Mouse (Mus musculus) lung, embryonic 16.5 days (tissue): ENCODE data around the gene E330017A01Rik. TPM values are rescaled to one million over a fixed set of nuclear protein-coding genes. Genes with fewer than 3 reads are reported as not detected.
A peak's percentile ranks its signal among the peaks of the same experiment; 100 is the strongest.

Experiments used
- ATAC-seq: fragments of 200-750 bp; cut with Nextera tagmentation; 2 replicates; pipeline ENCODE4 v1.8.0; 2017; ENCODE audit warnings: low read depth, mild to moderate bottlenecking, moderate library complexity
- H3K27ac ChIP-seq: fragments of 300-500 bp; sonication (generic); 2 replicates; pipeline ENCODE4 v1.5.1; 2014; ENCODE audit warnings: mild to moderate bottlenecking, control low read depth, low read length
- H3K27me3 ChIP-seq: fragments of 300-500 bp; sonication (generic); 2 replicates; pipeline ENCODE4 v1.6.1; 2014; ENCODE audit warnings: low read depth, low read length, mixed read lengths; ENCODE audit not compliant: control insufficient read depth, insufficient read depth
- H3K36me3 ChIP-seq: fragments of 300-500 bp; sonication (generic); 2 replicates; pipeline ENCODE4 v1.6.1; 2014; ENCODE audit warnings: low read length; ENCODE audit not compliant: control insufficient read depth, insufficient read depth
- H3K4me1 ChIP-seq: fragments of 300-500 bp; sonication (generic); replicated peaks from 2 replicates; pipeline ENCODE4 v1.6.1; 2014; ENCODE audit warnings: low read length, mixed read lengths; ENCODE audit not compliant: control insufficient read depth, insufficient read depth
- H3K4me2 ChIP-seq: fragments of 300-500 bp; sonication (generic); 2 replicates; pipeline ENCODE4 v1.6.1; 2014; ENCODE audit warnings: low read depth, low read length, control low read depth
- H3K4me3 ChIP-seq: fragments of 300-500 bp; sonication (generic); 2 replicates; pipeline ENCODE4 v1.5.1; 2014; ENCODE audit warnings: mild to moderate bottlenecking, low read length, control low read depth
- H3K9ac ChIP-seq: fragments of 300-500 bp; sonication (generic); 2 replicates; pipeline ENCODE4 v1.6.1; 2014; ENCODE audit warnings: low read length, control low read depth
- H3K9me3 ChIP-seq: fragments of 300-500 bp; sonication (generic); 2 replicates; pipeline ENCODE4 v1.6.1; 2016; ENCODE audit warnings: low read length; ENCODE audit not compliant: control insufficient read depth
- whole genome bisulfite sequencing: fragments of 180-500 bp; shearing (Covaris S2); extraction: QIAGEN DNeasy Blood & Tissue Kit; methylation state at CpG from one replicate; pipeline ENCODE4 v1.1.7; 2014; 5-methylcytosine and 5-hydroxymethylcytosine counted together
- polyA plus RNA-seq: library from polyadenylated mRNA; unstranded; fragments of >200 nt; fragmentation: Nextera tagmentation; extraction: Ambion mirVana; gene quantifications from 2 replicates; pipeline ENCODE4 v1.2.1, GENCODE M21; 2015

The E330017A01Rik gene
- polyA plus RNA-seq = not detected in 2 replicates

DNA sequence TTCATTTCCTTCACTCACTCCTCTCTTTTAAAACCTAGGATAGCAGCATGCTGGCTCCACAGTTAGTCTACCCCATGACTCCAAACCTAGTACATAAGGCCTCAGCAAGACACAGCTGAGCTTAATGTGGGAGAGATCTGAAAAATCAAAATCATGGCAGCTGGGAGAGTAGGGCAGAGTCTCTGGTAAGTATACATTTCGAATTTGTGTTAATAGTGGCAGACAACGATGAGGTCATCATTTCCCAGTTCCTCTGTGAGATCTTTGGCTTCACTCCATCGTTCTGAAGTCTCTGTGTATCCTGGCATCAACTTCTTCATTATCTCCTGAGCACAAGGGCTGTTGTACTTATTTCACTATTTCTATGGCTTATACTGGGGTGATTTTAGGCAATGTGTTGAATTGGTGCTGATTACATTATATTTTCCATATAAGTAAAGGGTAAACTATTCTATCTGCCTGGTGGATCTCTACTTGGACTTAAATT lies at the start of gene E330017A01Rik:
TSS of gene E330017A01Rik (minus strand) at position 51 of the 487 bp plus-strand sequence.
- ATAC-seq = no peak
- H3K27me3 ChIP-seq = no peaks in the 10 kb centered on the region
- H3K36me3 ChIP-seq = no peaks in the 10 kb centered on the region
- no peak within 1 kb of the TSS for H3K27ac ChIP-seq
- 59% methylated on average over 3 of the region's 3 CpGs for WGBS
- H3K9ac ChIP-seq = no peak within 1 kb of the TSS
- no peak within 1 kb of the TSS for H3K4me2 ChIP-seq
- no peaks in the 10 kb centered on the region for H3K4me1 ChIP-seq
- no peak within 1 kb of the TSS for H3K4me3 ChIP-seq
- H3K9me3 ChIP-seq = no peaks in the 10 kb centered on the region

DNA sequence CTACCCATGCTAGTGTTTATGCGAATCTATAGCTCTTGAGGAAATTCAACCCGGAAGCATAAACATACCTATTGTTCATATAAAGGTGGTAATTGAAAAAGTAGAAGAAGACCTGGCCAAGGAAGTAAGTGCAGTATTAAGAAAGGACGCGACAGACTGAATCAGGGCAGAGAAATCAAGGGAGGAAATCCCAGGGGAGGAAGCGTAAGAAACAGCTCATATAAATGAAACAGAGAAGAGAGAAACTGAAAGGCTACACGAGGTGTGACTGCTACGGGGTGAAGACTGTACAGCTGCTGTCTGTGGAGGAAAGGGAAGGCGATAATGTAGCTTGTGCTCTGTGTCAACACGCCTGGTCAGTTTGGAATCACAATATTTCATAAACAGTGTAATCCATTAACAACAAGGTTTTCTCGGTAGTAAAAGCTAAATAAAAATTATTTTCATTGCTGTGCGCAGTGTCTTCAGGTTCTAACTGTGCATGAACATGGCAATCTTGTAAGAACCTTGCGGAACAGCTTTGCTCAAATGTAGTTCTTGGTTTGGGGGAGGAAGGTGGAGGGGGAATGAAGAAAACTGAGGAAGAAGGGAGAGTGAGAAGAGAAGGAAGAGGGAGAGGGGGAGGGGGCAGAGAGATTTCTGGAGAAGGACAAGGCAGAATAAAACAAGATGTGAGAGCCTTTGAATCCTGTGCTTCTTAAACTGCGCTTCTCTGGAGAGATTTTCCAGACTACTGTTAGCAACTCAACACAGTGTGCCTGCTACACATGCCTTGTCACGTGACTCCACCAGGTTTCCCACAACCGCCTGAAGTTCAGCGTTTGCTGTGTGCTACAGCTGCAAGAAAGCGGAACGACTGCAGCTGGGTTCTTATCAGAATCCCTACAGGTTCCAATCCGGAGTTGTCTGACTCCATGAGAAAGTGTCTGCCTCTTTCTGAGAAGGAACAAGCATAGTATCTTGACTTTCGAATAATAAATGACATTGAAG lies 47.3 kb upstream of the E330017A01Rik start:
- Histone ChIP-seq H3K36me3 (0 out of 2 replicates have a peak, but pooled peaks cover 2% of the 10 kb centered on the region), H3K9ac (no peak overlapping the region), H3K27me3 (no peaks in the 10 kb centered on the region), H3K27ac (no peak overlapping the region), H3K4me1 (no peaks in the 10 kb centered on the region), H3K4me3 (no peak overlapping the region), H3K9me3 (no peaks in the 10 kb centered on the region), H3K4me2 (peak overlapping the region; percentile 25; the same call in 1 of the 2 replicates)
- no peak for ATAC-seq
- WGBS = 53% methylated on average over 20 of the region's 20 CpGs

DNA sequence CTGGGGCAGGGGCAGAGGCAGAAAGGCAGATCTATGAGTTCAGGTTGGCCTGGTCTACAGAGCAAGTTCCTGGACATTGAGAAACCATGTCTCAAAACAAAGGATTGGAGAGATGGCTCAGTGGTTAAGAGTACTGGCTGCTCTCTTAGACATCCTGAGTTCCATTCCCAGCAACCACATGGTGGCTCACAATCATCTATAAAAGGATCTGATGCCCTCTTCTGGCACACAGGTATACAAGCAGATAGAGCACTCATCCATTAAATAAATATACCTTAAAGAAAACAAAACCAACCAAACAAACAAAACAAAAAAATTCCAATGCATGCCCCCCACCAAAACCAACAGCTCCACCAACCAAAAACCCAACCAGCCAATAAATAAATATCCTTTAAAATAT lies 46.0 kb upstream of the E330017A01Rik start:
- Histone ChIP-seq H3K4me2 (no peak overlapping the region), H3K9ac (no peak overlapping the region), H3K36me3 (peaks cover 6% of the 10 kb centered on the region), H3K4me1 (no peaks in the 10 kb centered on the region), H3K9me3 (no peaks in the 10 kb centered on the region), H3K27me3 (no peaks in the 10 kb centered on the region), H3K4me3 (no peak overlapping the region), H3K27ac (no peak overlapping the region)
- ATAC-seq = no peak

DNA sequence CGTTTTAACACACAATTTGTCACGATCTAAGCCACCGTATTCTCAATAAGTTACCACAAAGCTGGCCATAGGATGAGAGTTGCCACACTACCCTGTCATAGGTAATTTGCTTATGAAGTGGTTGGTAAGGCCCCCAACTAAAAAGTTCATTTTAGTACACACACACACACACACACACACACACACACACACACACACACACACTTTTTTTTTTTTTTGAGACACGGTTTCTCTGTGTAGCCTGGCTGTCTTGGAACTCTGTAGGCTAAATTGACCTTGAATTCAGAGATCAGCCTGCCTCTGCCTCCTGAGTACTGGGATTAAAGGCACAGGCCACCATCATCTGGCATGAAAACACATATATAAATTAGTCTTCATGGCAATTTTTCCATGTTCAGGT lies 45.4 kb upstream of the E330017A01Rik start:
- peaks cover 6% of the 10 kb centered on the region for H3K36me3 ChIP-seq
- no peaks in the 10 kb centered on the region for H3K4me1 ChIP-seq
- no peaks in the 10 kb centered on the region for H3K27me3 ChIP-seq
- no peak for ATAC-seq
- 86% methylated on average over 4 of the region's 4 CpGs for WGBS
- no peak overlapping the region for H3K9ac ChIP-seq
- no peak overlapping the region for H3K4me2 ChIP-seq
- no peak overlapping the region for H3K27ac ChIP-seq
- no peaks in the 10 kb centered on the region for H3K9me3 ChIP-seq
- no peak overlapping the region for H3K4me3 ChIP-seq

DNA sequence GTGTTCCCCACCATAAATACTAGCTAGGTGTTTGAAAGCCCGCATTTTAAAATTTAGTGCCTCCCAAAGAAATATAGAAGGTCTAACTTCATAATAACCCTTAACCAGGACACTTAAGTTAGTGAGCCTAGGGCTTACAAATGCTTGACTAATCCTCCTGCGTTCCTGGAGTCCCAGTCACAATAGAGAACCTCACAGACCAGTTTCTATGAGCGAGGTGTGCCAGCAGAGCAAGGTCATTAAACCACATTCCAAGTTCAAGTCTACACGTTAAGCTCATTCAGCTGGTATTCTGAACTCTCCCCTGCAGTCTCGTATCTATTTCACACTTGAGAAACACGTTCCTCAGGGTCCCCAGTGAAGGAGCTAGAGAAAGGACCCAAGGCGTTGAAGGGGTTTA lies 44.3 kb upstream of the E330017A01Rik start:
- H3K27ac ChIP-seq = no peak overlapping the region
- H3K4me2 ChIP-seq = no peak overlapping the region
- no peak overlapping the region for H3K9ac ChIP-seq
- ATAC-seq = no peak
- no peak overlapping the region for H3K4me3 ChIP-seq
- no peaks in the 10 kb centered on the region for H3K27me3 ChIP-seq
- H3K36me3 ChIP-seq = peaks cover 12% of the 10 kb centered on the region
- H3K4me1 ChIP-seq = no peaks in the 10 kb centered on the region
- H3K9me3 ChIP-seq = no peaks in the 10 kb centered on the region
- 71% methylated on average over 7 of the region's 7 CpGs for WGBS

DNA sequence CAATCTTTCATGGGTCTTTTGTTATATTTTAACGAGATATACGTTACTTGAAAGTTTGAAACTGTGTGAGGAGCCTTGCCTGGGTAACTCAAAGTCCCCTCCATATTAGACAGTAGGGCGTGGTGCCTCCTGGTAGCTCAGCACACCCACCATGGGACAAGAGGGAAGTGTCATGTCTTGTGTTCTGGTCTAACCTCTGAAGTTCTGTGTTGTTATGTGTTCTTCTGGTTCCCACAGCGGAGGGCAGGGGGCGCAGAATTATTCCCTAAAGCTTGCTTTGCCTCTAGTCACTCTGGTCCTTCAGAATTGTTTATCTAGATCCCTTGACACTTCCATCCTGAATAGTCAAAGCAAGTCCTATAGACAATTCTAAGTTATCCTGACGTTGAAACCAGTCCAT lies 43.5 kb upstream of the E330017A01Rik start:
- no peak for ATAC-seq
- Histone ChIP-seq H3K36me3 (peaks cover 14% of the 10 kb centered on the region), H3K9ac (no peak overlapping the region), H3K4me1 (no peaks in the 10 kb centered on the region), H3K9me3 (no peaks in the 10 kb centered on the region), H3K4me2 (no peak overlapping the region), H3K27ac (no peak overlapping the region), H3K4me3 (no peak overlapping the region), H3K27me3 (no peaks in the 10 kb centered on the region)
- WGBS = 91% methylated on average over 6 of the region's 6 CpGs

DNA sequence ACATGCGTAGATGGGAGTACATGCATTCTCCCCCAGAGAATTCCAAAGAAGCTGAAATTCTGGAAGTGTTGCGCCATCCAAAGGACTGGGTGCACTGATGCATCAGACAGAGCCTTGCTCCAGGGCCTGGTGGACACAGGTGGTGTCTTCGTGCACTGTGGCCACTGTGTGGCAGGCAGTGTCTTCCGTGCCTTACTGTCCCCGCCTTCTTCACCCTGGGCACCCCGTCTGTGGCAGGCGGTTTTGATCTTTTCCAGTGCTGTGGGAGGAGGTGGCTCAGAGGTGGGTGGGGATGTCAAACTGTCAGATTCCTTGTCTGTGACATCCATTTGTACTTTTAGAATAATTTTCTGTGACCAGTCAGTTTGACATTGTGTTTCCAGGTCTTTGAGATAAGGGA lies 40.1 kb upstream of the E330017A01Rik start:
- no peaks in the 10 kb centered on the region for H3K27me3 ChIP-seq
- H3K9ac ChIP-seq = no peak overlapping the region
- WGBS = 69% methylated on average over 7 of the region's 7 CpGs
- no peak overlapping the region for H3K27ac ChIP-seq
- no peak overlapping the region for H3K4me3 ChIP-seq
- H3K4me2 ChIP-seq = no peak overlapping the region
- ATAC-seq = no peak
- H3K4me1 ChIP-seq = no peaks in the 10 kb centered on the region
- no peaks in the 10 kb centered on the region for H3K9me3 ChIP-seq
- H3K36me3 ChIP-seq = peaks cover 25% of the 10 kb centered on the region

DNA sequence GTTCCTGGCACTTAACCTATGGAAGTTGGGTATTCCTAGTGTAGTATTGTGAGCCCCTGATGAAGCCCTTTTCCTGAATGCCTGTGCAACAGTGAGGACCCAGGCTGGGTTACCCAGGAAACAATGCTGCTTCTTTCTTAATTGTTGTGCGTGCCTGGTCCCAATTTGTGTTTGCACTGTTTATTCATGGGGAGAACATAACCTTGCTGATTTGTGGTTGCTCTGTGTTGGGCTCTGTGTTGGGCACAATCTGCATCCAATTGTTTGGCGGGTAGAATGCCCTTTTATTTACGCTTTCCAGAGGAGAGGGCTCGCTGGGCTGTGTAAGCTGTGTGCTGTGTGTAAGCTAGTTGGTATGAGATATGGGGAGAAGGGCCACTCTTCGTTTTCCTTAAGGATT lies 39.0 kb upstream of the E330017A01Rik start:
- no peak overlapping the region for H3K4me3 ChIP-seq
- ATAC-seq = no peak
- H3K4me1 ChIP-seq = no peaks in the 10 kb centered on the region
- 72% methylated on average over 5 of the region's 5 CpGs for whole genome bisulfite sequencing
- peaks cover 25% of the 10 kb centered on the region for H3K36me3 ChIP-seq
- no peaks in the 10 kb centered on the region for H3K9me3 ChIP-seq
- no peak overlapping the region for H3K27ac ChIP-seq
- no peak overlapping the region for H3K4me2 ChIP-seq
- H3K27me3 ChIP-seq = no peaks in the 10 kb centered on the region
- no peak overlapping the region for H3K9ac ChIP-seq

DNA sequence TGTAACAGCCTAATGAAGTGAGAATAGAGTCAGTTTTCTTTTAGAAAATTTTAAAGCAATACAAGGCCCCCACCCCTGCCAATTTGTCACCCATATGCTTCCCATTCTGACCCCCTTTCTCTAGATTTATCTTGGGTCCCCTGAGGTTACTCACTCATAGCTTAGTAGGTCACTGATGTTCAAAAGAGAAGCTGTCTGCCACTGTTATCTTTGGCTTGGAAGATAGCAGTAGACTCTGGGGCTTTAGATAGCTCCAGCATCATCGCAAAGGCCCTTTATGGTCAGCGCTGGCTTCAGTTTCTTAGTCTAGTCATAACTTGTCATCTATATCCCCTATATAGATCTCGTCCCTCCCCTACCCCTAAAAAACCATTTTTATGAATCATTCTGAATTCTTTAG lies 38.1 kb upstream of the E330017A01Rik start:
- Histone ChIP-seq H3K4me2 (no peak overlapping the region), H3K9me3 (no peaks in the 10 kb centered on the region), H3K27me3 (no peaks in the 10 kb centered on the region), H3K27ac (no peak overlapping the region), H3K4me3 (no peak overlapping the region), H3K9ac (no peak overlapping the region), H3K4me1 (no peaks in the 10 kb centered on the region; the same call in 1 of the 2 replicates), H3K36me3 (peaks cover 25% of the 10 kb centered on the region)
- WGBS = 84% methylated on average over 3 of the region's 3 CpGs
- ATAC-seq = no peak
